Mouse (Mus musculus) testis, adult 2 months (tissue): ENCODE measurements around the gene Hoxb5.

ENCODE experiments used
- CTCF ChIP-seq: fragments of 200-500 bp; IDR thresholded peaks from 2 replicates; pipeline ENCODE4 v1.5.1; 2012; ENCODE audit warnings: low read depth, mild to moderate bottlenecking, inconsistent platforms, low read length, moderate library complexity; ENCODE audit not compliant: control insufficient read depth, insufficient read depth, insufficient replicate concordance
- POLR2A ChIP-seq: fragments of 200-500 bp; IDR thresholded peaks from 2 replicates; pipeline ENCODE4 v1.6.1; 2012; ENCODE audit warnings: low read depth, mild to moderate bottlenecking, inconsistent platforms, low read length, moderate library complexity; ENCODE audit not compliant: control insufficient read depth

DNA sequence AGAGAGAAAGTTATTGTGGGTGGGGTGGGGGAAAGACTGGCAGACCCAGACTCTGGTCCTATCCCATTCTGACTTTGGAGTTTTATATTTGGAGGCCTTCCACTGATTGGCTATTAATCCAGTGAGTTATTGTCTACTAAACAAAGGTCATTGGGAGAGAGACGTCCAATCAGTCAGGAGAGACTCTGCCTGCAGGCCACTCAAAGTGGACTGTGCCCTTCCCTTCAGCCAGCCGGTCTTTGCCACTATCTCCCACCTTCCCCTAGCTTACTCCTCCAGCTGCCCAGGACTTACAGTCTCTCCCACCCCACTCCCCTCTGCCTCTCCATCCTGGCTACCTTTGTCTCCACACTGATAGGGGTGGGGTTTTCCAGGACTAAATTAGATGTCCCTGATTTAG, 33.5 kb downstream of the Hoxb5 start:
- TF ChIP-seq CTCF: no peak
- TF ChIP-seq POLR2A: no peak
